Mouse (Mus musculus): ENCODE results near the gene Celf2. TPM values are rescaled to one million over a fixed set of nuclear protein-coding genes. Genes with fewer than 3 reads are reported as not detected.

Gene Celf2
- polyA plus RNA-seq, 1 experiment from 2014 or later: 13.6 TPM

DNA sequence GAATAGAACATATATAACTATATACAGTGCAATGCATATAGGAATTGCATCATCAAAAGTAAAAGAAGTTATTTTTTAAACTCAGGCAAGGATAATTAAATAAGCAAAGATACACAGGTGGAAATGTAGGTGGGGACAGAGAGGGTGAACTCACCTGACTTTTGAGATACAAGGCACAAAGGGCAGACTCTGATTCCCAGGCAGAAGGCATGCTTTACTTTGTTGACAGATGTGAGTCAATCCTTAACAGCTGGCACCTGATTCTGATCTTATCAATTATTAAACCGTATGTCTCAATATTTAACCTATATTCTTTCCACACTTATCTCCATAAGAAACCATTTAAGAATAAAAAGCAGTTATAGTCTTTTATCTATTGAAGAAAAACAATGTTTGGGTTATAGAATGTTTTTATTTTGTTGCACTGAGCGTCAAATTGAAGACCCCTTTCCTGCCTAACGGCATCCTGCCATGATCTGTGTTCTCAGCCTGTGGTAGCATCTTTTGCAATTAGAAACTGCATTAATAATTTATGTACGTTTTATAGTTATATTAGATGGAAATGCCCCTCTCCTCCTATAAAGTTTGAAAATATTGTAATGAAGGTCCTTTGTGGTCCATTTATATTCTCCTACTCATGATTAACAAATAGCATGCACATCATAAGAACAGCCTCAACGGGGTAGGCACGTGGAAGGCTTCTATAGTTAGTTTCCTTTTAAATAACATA is 491.8 kb downstream of the Celf2 start:
- Histone ChIP-seq H3K27ac (no peak overlapping the region), H3K27me3 (replicated peaks) (no peaks in the 10 kb centered on the region), H3K4me2 (no peak overlapping the region), H3K9me3 (replicated peaks) (no peaks in the 10 kb centered on the region), H3K4me1 (no peaks in the 10 kb centered on the region), H3K4me3 (no peak overlapping the region), H3K36me3 (no peaks in the 10 kb centered on the region), H3K9ac (no peak overlapping the region)
- ATAC-seq: no peak
- 70% methylated on average over 6 of the region's 6 CpGs for WGBS (ENCODE audit: insufficient replicate concordance)

DNA sequence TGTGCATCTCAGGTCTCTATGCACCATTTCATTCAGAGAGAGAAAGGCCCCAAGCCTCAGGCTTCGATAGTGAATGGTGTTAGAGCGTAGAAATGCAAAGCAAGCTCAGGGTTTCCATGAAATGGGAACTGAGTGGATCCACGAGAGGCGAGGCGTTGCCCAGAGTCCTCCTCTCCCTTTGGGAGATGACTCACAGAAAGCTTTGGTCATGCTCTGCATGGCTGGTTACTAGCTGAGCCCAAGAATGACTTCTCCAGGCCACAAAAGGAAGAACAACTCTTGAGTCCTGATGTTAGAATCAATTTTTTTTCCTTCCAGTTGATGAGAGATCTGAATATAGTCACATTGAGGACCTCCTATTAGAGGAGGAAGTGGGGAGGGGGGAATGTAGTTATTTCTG is 496.2 kb downstream of the Celf2 start:
- Histone ChIP-seq H3K4me1 (no peaks in the 10 kb centered on the region), H3K4me2 (no peak overlapping the region), H3K9me3 (replicated peaks) (no peaks in the 10 kb centered on the region), H3K27ac (no peak overlapping the region), H3K36me3 (no peaks in the 10 kb centered on the region), H3K27me3 (replicated peaks) (no peaks in the 10 kb centered on the region), H3K9ac (no peak overlapping the region), H3K4me3 (no peak overlapping the region)
- no peak for ATAC-seq
- WGBS (ENCODE audit: insufficient replicate concordance): 60% methylated on average over 5 of the region's 5 CpGs

DNA sequence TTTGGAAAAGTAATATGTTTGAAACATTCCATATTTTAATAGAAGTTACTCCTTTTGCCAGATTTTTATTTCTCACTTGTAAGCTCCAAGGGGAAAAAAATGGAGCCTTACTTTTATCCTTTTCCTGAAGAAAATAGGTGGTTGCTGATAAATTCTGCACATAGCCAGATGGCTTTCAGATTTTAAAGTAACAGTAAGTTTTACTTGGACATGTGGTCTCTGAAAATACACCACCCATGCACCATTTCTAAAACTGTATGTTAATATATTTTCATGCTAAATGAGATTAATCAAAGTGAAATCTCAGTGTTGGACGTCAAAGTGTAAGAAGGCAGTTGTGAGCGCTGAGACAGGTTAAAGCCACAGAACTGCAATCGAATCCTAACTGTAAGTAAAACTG is 502.5 kb downstream of the Celf2 start:
- Histone ChIP-seq H3K9me3 (replicated peaks) (no peaks in the 10 kb centered on the region), H3K9ac (no peak overlapping the region), H3K4me3 (no peak overlapping the region), H3K27me3 (replicated peaks) (no peaks in the 10 kb centered on the region), H3K36me3 (no peaks in the 10 kb centered on the region), H3K4me2 (no peak overlapping the region), H3K27ac (no peak overlapping the region), H3K4me1 (no peaks in the 10 kb centered on the region)
- ATAC-seq: no peak
- WGBS (ENCODE audit: insufficient replicate concordance): 64% methylated on average over 3 of the region's 3 CpGs

DNA sequence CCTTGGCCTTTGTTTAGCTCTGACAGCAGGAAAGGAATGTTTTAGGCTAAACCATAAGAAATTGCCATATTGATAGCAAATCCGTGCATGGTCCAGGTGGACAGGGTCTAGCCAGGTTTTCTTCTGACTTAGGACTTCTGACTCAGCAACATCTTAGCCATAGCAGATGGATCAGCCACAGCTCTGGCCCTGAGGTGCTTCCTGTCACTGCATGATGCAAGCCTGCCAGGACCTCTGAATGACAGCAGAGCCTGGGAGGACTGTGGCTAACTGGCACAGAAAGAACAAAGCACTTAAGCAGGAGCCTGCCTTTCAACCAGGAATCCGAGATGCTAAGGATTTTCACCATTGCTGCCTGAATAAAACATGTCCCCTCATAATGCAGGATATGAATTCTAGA is 507.4 kb downstream of the Celf2 start:
- H3K4me1 ChIP-seq: no peaks in the 10 kb centered on the region
- no peaks in the 10 kb centered on the region for H3K9me3 ChIP-seq (replicated peaks)
- WGBS (ENCODE audit: insufficient replicate concordance): 48% methylated on average over 2 of the region's 2 CpGs
- H3K4me3 ChIP-seq: no peak overlapping the region
- H3K27me3 ChIP-seq (replicated peaks): no peaks in the 10 kb centered on the region
- H3K27ac ChIP-seq: no peak overlapping the region
- no peak overlapping the region for H3K4me2 ChIP-seq
- H3K9ac ChIP-seq: no peak overlapping the region
- H3K36me3 ChIP-seq: no peaks in the 10 kb centered on the region
- ATAC-seq: no peak

DNA sequence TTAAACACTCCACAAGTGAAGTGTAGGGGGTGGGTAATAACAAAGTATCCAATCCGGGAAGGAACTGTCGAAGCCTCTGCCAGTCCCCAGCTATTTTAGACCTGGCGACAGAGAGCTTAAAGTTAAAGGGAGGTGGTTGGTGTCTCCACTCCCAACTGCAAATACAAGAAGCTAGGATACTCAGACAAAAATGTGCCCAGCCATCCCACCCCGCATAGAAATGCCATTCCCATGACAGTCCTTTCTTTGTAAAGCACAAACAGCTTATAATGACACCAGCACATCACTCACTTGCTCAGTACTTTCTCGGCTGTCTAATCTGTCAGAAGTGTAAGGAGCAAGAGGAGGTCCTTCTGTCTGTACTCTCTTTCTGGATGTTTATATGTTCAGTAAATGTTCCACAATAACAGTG is 518.3 kb downstream of the Celf2 start:
- no peaks in the 10 kb centered on the region for H3K36me3 ChIP-seq
- no peak overlapping the region for H3K27ac ChIP-seq
- no peak overlapping the region for H3K4me3 ChIP-seq
- no peak overlapping the region for H3K9ac ChIP-seq
- H3K4me2 ChIP-seq: no peak overlapping the region
- H3K27me3 ChIP-seq (replicated peaks): no peaks in the 10 kb centered on the region
- no peak for ATAC-seq
- no peaks in the 10 kb centered on the region for H3K9me3 ChIP-seq (replicated peaks)
- no peaks in the 10 kb centered on the region for H3K4me1 ChIP-seq
- 64% methylated on average over 5 of the region's 5 CpGs for WGBS (ENCODE audit: insufficient replicate concordance)

DNA sequence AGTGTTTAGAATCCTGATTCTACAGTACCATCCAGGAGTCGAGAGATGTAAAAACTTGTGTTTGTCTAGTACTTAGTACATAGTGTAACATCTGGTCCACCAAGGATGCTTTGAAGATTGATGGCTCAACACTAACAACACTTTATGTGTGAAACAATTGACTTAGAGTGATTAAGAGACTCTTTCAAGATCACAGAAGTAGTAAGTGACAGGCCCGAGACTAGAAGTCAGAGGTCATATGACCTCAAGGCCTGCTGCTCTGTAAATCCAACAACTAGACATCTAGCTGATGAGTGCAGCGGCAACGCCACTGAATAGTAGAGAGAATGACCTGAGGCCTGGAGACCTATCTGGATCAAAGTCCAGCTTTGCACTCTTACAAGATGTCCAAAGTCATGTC is 523.7 kb downstream of the Celf2 start:
- no peaks in the 10 kb centered on the region for H3K27me3 ChIP-seq (replicated peaks)
- H3K4me1 ChIP-seq: no peaks in the 10 kb centered on the region
- H3K27ac ChIP-seq: no peak overlapping the region
- no peak overlapping the region for H3K4me2 ChIP-seq
- H3K4me3 ChIP-seq: no peak overlapping the region
- H3K9ac ChIP-seq: no peak overlapping the region
- ATAC-seq: no peak
- WGBS (ENCODE audit: insufficient replicate concordance): 64% methylated on average over 4 of the region's 4 CpGs
- no peaks in the 10 kb centered on the region for H3K9me3 ChIP-seq (replicated peaks)
- no peaks in the 10 kb centered on the region for H3K36me3 ChIP-seq

DNA sequence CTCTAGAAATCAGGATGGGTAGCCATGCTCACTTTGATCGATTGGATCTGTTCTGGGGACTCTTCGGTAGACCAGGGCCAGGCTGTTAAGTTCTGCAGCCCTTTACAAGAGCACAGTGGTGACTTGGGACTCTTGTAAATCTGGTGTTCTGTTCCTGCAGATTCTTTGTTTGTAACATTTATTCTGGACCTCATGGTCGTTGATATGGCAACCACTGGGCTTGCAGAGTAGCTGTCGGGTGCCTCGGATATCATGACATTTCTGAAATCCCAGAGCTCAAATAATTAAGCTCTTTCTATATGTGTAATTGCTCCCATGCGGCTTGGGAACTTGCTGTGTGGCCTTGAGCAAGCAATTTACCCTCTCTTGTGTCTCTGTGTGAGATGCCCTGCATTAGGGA is 525.5 kb downstream of the Celf2 start:
- WGBS (ENCODE audit: insufficient replicate concordance): 74% methylated on average over 6 of the region's 6 CpGs

DNA sequence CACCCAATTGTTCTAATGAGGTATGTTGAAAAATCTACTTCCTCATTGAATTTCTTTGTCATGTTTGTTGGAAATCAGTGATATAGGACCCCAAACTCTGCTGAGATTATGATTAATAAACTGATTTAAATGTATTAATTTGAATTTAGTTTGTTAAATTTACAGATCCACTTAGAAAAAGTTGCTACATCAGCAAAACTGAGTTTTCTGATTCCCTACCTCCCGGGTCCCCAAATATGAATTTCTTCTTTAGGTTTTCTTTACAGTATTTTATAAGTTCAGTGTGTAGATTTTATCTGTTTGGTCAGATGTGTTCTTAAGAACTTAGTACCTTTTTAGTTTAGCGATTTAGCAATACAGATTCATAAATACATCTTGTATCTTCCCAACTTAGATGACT is 533.1 kb downstream of the Celf2 start:
- 64% methylated on average over 2 of the region's 2 CpGs for WGBS (ENCODE audit: insufficient replicate concordance)
- H3K27ac ChIP-seq: no peak overlapping the region
- no peaks in the 10 kb centered on the region for H3K36me3 ChIP-seq
- no peaks in the 10 kb centered on the region for H3K4me1 ChIP-seq
- H3K27me3 ChIP-seq (replicated peaks): no peaks in the 10 kb centered on the region
- H3K4me3 ChIP-seq: no peak overlapping the region
- H3K9me3 ChIP-seq (replicated peaks): no peaks in the 10 kb centered on the region
- no peak overlapping the region for H3K9ac ChIP-seq
- ATAC-seq: no peak
- H3K4me2 ChIP-seq: no peak overlapping the region

More for the DNA sequence above, 525.5 kb downstream of the Celf2 start:
- Histone ChIP-seq H3K36me3 (no peaks in the 10 kb centered on the region), H3K4me1 (no peaks in the 10 kb centered on the region), H3K4me3 (no peak overlapping the region), H3K4me2 (no peak overlapping the region), H3K27ac (no peak overlapping the region), H3K27me3 (replicated peaks) (no peaks in the 10 kb centered on the region), H3K9ac (no peak overlapping the region), H3K9me3 (replicated peaks) (no peaks in the 10 kb centered on the region)
- ATAC-seq: no peak

DNA sequence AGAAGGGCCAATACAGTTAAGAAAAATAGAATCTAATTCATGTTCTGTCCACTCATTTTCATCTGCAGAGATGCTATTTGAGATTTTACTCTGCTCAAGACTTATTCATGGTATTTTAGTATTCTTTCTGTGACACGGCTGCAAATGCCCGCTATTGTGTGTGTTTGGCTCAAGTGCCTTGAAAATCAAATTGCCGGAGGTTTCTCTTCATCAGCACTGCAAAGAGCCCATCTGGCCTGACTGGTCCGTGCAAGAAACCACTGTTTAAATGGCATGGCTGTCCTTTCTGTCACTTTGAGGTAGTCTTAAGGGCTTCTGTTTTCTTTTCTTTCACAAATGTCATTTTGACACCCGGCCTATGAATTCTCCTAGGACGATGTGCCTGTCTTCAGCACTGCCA is 540.1 kb downstream of the Celf2 start:
- no peak overlapping the region for H3K4me3 ChIP-seq
- no peak for ATAC-seq
- no peak overlapping the region for H3K4me2 ChIP-seq
- H3K9me3 ChIP-seq (replicated peaks): no peaks in the 10 kb centered on the region
- 79% methylated on average over 6 of the region's 6 CpGs for WGBS (ENCODE audit: insufficient replicate concordance)
- no peaks in the 10 kb centered on the region for H3K27me3 ChIP-seq (replicated peaks)
- H3K27ac ChIP-seq: no peak overlapping the region
- H3K9ac ChIP-seq: no peak overlapping the region
- H3K4me1 ChIP-seq: no peaks in the 10 kb centered on the region
- H3K36me3 ChIP-seq: no peaks in the 10 kb centered on the region

DNA sequence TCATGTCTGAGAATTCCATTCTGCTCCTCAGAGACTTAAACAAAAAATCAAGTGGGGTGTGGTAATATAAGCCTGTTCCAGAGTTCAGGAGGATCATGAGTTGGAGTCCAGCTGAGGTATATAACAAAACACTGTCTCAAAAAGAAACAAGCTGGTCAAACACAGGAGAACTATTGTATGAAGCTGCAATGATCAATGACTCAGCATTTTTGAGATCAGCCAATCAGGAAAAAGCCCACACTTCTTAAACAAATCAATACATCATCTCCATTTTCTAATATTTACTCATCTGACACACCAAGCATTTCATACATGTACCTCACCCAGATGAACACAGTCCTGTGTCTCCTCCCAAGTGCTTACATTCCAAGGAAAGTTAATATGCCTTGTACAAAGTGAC is 544.1 kb downstream of the Celf2 start:
- Histone ChIP-seq H3K27ac (no peak overlapping the region), H3K4me1 (no peaks in the 10 kb centered on the region), H3K9me3 (replicated peaks) (no peaks in the 10 kb centered on the region), H3K4me2 (no peak overlapping the region), H3K27me3 (replicated peaks) (no peaks in the 10 kb centered on the region), H3K9ac (no peak overlapping the region), H3K4me3 (no peak overlapping the region), H3K36me3 (no peaks in the 10 kb centered on the region)
- ATAC-seq: no peak

DNA sequence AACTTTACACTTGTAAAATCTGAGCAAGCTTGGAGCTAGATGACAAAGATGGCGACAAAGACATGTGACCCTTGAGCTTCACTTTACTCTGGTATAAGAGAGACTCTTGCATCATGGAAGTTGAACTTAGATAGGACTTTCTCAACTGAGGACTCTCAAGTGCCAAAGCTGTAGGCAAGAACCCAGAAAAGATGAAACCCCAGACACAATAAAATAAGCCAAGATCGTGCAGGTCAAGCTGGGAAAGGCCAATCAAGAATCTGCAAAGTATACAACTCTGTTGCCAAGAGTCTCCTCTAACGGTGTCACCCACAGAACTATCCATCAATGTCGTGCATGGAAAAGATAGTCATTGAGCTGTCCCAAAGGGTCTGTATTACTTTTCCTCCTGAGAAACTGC is 558.7 kb downstream of the Celf2 start:
- Histone ChIP-seq H3K36me3 (no peaks in the 10 kb centered on the region), H3K27me3 (replicated peaks) (no peaks in the 10 kb centered on the region), H3K4me2 (no peak overlapping the region), H3K27ac (no peak overlapping the region), H3K9ac (no peak overlapping the region), H3K9me3 (replicated peaks) (no peaks in the 10 kb centered on the region), H3K4me1 (no peaks in the 10 kb centered on the region), H3K4me3 (no peak overlapping the region)
- 68% methylated on average over 4 of the region's 4 CpGs for WGBS (ENCODE audit: insufficient replicate concordance)
- ATAC-seq: no peak

DNA sequence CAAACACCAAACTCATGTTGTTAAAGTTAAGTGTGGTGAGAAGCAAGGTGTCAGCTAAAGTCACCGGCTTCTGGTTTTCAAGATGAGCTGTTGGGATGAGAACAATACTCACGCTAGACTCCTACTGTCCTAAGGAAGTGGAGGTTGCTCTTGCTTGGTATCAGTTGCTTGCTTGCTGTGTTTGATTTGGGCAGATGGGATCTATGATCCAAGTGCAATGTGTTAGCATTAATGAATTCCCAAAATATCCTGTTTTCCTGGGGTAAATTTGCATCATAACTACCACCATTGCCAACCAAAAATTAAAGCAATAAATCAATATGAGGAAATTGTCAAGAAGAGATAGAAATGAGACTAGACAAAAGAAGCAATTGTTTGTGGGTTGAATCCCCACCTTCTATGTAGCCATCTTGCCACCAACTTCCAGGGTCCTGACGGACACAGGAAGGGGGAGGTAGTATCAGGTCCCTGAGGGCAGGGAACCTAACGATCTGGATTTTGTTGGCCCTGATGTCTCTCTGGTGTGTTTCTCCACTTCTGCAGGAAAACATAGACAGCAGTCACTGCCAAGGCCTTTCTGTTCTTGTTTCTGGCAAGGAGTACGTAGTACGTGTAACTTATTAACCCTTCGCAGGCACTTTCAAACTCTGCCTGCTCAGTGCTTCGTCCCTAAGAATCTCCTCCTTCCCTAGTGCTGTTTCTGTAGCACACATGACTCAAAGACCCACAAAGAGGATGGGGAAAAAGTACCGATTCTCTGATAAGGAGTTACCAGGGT is 563.5 kb downstream of the Celf2 start:
- no peak for ATAC-seq
- Histone ChIP-seq H3K27ac (no peak overlapping the region), H3K4me2 (no peak overlapping the region), H3K4me3 (no peak overlapping the region), H3K27me3 (replicated peaks) (no peaks in the 10 kb centered on the region), H3K9me3 (replicated peaks) (0 out of 2 replicates have a peak, but pooled peaks cover 3% of the 10 kb centered on the region), H3K4me1 (no peaks in the 10 kb centered on the region), H3K9ac (no peak overlapping the region), H3K36me3 (no peaks in the 10 kb centered on the region)
- WGBS (ENCODE audit: insufficient replicate concordance): 69% methylated on average over 9 of the region's 9 CpGs
